Mouse (Mus musculus): Measurements from ENCODE around the gene Stx12.
"Not testable (repeated sequence)": the region's sequence is repeated elsewhere in the genome, so short reads cannot be mapped to it uniquely, and the experiment has no call there.

The Stx12 gene

GRCm38 (mm10) chr4:132884064-132884843 lies at the start of gene Stx12:
Gene Stx12 (minus strand): TSS chr4:132884509.
- peak; percentile 88 for DNase-seq

DNA sequence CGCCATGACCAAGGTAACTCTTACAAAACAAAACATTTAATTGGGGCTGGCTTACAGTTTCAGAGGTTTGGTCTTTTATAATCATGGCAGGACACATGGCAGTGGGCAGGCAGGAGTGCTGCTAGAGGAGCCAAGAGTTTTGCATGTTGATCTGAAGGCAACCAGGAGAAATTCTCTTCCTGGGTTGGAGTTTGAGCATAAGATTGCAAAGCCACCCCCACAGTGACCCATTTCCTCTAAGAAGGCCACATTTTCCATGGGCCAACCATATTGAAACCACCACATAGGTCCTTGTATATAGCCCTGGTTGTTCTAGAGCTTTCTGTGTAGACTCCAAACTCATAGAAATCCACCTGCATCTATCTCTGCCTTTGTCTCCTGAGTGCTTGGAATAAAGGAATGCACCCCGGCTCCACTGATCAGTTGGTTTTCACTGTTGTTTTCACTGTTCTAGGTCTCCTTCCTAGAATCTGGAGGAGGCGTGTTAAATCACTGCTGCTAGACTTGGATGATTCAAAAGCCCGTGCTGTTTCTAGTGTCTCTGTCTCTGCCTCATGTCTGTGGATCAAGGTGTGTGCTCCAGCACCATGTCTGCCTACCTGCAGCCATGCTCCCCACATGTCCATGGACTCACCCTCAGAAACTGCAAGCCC lies 48.6 kb upstream of the Stx12 start:
- DNase-seq = no peak

GRCm38 (mm10) chr4:132930784-132931183 lies 46.5 kb upstream of the Stx12 start:
- DNase-seq = no peak

GRCm38 (mm10) chr4:132926520-132926919 lies 42.2 kb upstream of the Stx12 start:
- DNase-seq = not testable (repeated sequence)

DNA sequence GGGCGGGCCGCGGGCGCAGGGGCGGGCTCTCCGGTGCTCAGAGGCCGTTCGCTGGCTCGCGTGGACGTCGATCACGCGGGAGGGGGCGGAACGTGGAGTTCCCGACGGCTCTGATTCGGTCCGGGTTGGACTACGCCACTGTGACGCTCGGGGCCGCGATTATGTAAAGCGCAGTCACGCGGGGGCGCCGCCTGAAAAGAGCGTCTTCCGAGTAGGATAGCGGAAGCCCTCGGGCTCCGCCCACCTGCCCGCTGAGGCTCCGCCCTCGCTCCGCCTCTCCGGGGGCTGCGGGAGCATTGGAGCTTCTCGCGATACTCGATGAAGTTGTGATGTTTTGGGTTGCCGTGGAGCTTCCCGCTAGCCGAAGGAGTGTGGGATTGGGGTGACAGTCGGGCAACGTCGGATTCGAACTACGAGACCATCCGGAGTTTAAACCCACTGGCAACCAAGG lies 38.3 kb upstream of the Stx12 start, which contains the start of gene Fam76a:
Gene Fam76a (minus strand): TSS at position 1 of the 451 bp plus-strand sequence.
- peak; percentile 100 for DNase-seq

- DNase-seq = no peak
These were observed 37.8 kb upstream of the Stx12 start for GRCm38 (mm10) chr4:132922061-132922530.

GRCm38 (mm10) chr4:132921488-132921887 lies 37.2 kb upstream of the Stx12 start:
- no peak for DNase-seq

GRCm38 (mm10) chr4:132920171-132920570 lies 35.9 kb upstream of the Stx12 start:
- DNase-seq = no peak

- not testable (repeated sequence) for DNase-seq
These were observed 34.2 kb upstream of the Stx12 start for GRCm38 (mm10) chr4:132918493-132918892.

- no peak for DNase-seq
These were observed 27.8 kb upstream of the Stx12 start for GRCm38 (mm10) chr4:132912156-132912555.

GRCm38 (mm10) chr4:132905843-132906360 lies 21.6 kb upstream of the Stx12 start:
- no peak for DNase-seq

DNA sequence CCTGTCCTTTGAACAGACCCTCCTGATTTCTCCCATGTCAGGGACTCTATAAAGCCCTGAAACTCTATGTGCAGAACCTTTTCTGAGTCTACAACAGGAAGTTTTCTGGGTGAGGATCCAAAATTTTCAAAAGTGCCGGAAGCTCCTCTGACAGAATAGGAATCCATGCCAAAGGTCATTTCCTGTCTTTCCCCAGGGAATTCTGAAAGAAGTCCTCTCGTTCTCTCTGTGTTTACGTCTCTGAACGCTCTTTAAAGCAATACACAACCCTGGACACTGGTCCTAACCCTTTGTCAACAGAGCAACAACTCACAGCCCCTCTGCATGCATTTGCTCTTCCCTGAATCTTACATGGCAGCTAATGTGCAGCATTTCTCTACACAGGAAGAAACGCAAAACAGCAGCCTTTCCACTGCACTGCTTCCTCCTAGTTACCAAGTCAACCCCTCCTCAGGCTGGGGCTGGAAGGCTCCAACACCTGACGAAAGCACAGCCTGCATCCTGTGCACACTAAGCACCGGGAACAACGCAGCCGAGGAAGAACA lies 20.5 kb upstream of the Stx12 start:
- DNase-seq = no peak

- DNase-seq = no peak
These were observed 19.8 kb upstream of the Stx12 start for GRCm38 (mm10) chr4:132904071-132904470.

- DNase-seq = no peak
These were observed 13.9 kb upstream of the Stx12 start for GRCm38 (mm10) chr4:132898197-132898596.

GRCm38 (mm10) chr4:132894402-132894801 lies 10.1 kb upstream of the Stx12 start:
- DNase-seq = no peak

GRCm38 (mm10) chr4:132884844-132885374 lies 600 bp upstream of the Stx12 start:
- no peak for DNase-seq

DNA sequence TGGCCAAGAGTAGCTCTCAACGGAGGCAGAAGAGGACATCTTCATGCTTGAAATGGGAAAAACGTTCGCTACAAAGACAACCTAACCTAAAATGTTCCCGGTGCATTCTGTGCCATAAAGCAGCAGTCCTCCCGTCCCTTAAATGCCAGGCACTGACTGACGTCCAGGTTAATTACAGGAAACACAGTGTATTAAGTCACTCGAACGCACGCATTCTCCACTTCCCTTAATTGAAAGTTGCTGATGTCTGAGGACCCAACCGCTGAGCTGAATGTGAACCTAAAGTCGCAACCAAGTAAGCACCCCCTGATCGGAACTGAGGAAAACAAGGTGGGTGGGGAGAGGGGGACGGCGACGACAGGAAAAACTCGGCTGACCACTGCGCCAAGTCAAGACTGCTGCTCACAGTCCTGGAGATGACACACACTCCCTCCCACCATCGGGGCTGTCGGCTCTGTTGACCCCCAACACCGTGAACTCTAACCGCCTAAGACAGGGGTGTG lies 697 bp downstream of the Stx12 start:
- no peak for DNase-seq

DNA sequence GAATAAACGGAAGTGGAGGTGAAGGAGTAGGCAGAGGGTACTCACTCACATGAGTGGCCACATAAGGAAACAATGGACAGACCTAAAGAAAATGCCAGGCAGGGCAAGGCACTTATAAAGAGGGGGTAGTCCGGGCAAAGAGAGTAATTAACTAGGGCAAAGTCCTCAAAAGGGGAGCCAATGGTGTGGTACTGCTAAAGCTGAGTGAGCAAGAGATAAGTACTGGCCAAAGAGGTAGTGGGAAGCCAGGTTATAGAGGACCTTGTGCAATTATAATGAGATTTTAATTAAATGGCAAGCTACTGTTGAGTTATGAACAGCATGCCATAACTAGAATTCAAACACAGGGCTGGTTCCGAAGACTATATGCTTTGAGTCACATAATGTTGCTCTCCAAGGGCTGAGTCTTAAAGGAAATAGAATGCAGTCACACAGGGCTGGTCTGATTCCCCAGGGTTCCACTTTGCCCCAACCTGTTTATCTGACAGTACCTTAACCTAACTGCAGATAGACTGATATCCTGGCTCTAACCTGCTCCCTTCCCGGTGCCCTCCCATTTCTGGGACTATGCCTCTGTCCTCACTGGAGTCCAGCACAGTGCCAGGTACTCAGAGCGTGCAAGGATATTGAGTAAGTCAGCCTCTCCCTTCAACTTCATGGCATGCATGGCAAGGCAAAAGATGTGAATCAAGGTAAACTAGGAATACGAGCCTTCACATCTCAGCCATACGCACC lies 9.8 kb downstream of the Stx12 start:
- no peak for DNase-seq

DNA sequence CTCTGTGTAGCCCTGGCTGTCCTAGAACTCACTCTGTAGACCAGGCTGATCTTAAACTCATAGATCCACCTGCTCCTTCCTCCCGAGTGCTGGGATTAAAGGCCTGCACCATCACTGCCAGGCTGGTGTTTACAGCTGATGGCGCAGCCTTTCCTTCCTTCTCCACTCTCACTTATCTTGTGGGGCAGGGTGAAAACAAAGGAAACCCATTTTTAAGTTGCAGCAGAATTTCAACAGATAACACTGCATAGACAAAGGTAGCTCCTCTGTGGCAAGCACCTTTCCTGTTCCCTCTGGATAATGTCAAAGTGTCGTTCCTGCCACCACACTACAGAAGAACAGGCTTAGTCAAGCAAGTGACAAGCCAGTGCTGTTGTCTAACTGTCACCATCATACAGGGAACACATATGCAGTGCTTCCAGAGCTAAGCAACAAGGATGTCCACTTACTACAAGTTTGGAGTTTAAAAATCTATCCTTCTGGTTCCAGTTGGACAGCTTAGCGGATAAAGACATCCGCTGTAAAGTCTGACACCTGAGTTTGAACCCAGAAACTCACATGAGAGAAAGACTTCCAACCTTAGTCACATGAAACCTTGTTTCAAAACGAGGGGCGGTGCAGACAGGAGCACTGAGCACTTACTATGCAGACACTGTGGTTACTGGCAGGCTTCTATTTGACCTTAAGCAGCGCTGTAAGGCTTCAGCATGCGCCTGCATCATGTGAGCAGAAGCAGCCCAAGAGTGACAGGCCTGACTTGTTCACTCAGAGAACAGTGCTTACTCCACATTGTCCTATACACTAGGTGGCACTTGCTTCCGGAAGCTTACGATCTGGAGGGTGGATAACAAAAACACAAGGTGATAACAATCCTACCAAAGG lies 10.6 kb downstream of the Stx12 start:
- DNase-seq = no peak

- DNase-seq = no peak
These were observed 13.2 kb downstream of the Stx12 start for GRCm38 (mm10) chr4:132871116-132871515.

GRCm38 (mm10) chr4:132864856-132865255 lies 19.5 kb downstream of the Stx12 start:
- no peak for DNase-seq
